Mouse (Mus musculus): ENCODE measurements around the gene Gstp1.

- TF ChIP-seq POLR2A (IDR thresholded peaks at IDR 0.05; ENCODE audit: borderline replicate concordance, control insufficient read depth, low read depth, low read length) (no peak), CTCF (IDR thresholded peaks at IDR 0.05; ENCODE audit: control insufficient read depth, insufficient read depth, low read length) (no peak)
Measured at GRCm38 (mm10) chr19:3999121-3999730, 38.6 kb downstream of the Gstp1 start.

All from bone marrow, adult 2 months (tissue).